Mouse (Mus musculus): ENCODE measurements at regions not wholly inside any gene's neighbourhood (a gene's known extent, or its start where the extent isn't known, plus 50 kb on each side); places are given as distances from the start of the nearest gene placed in this dataset.

- no peak for ATAC-seq (ENCODE audit: low read depth)
- 93% methylated on average over 7 of the region's 7 CpGs for WGBS
- Histone ChIP-seq H3K27ac (ENCODE audit: low read depth, low read length) (no peak overlapping the region), H3K9me3 (ENCODE audit: control insufficient read depth, low read length) (no peaks in the 10 kb centered on the region), H3K4me1 (ENCODE audit: control insufficient read depth, insufficient read depth, low read length) (no peaks in the 10 kb centered on the region), H3K9ac (replicated peaks; ENCODE audit: low read depth, low read length) (no peak overlapping the region), H3K4me2 (ENCODE audit: low read depth, low read length) (no peak overlapping the region), H3K36me3 (ENCODE audit: control insufficient read depth, insufficient read depth, low read length) (no peaks in the 10 kb centered on the region), H3K27me3 (ENCODE audit: control insufficient read depth, insufficient read depth, low read length) (no peaks in the 10 kb centered on the region), H3K4me3 (ENCODE audit: low read depth, low read length) (no peak overlapping the region)
Measured at GRCm38 (mm10) chr8:116071497-116071896, 363.9 kb upstream of the Maf start.

GRCm38 (mm10) chr8:116069538-116069937 is 361.9 kb upstream of the Maf start:
- 88% methylated on average over 3 of the region's 3 CpGs for WGBS

GRCm38 (mm10) chr8:116067978-116068375 is 360.4 kb upstream of the Maf start:
- no peak overlapping the region for H3K4me2 ChIP-seq (ENCODE audit: low read depth, low read length)
- H3K9me3 ChIP-seq (ENCODE audit: control insufficient read depth, low read length): no peaks in the 10 kb centered on the region
- H3K4me1 ChIP-seq (ENCODE audit: control insufficient read depth, insufficient read depth, low read length): no peaks in the 10 kb centered on the region
- H3K27ac ChIP-seq (ENCODE audit: low read depth, low read length): no peak overlapping the region
- H3K27me3 ChIP-seq (ENCODE audit: control insufficient read depth, insufficient read depth, low read length): no peaks in the 10 kb centered on the region
- no peak for ATAC-seq (ENCODE audit: low read depth)
- whole genome bisulfite sequencing: 91% methylated on average over 5 of the region's 5 CpGs
- H3K36me3 ChIP-seq (ENCODE audit: control insufficient read depth, insufficient read depth, low read length): no peaks in the 10 kb centered on the region
- no peak overlapping the region for H3K4me3 ChIP-seq (ENCODE audit: low read depth, low read length)
- H3K9ac ChIP-seq (replicated peaks; ENCODE audit: low read depth, low read length): no peak overlapping the region

More at GRCm38 (mm10) chr8:116069538-116069937, 361.9 kb upstream of the Maf start:
- H3K27me3 ChIP-seq (ENCODE audit: control insufficient read depth, insufficient read depth, low read length): no peaks in the 10 kb centered on the region
- H3K9ac ChIP-seq (replicated peaks; ENCODE audit: low read depth, low read length): no peak overlapping the region
- no peak overlapping the region for H3K27ac ChIP-seq (ENCODE audit: low read depth, low read length)
- no peak for ATAC-seq (ENCODE audit: low read depth)
- H3K36me3 ChIP-seq (ENCODE audit: control insufficient read depth, insufficient read depth, low read length): no peaks in the 10 kb centered on the region
- no peak overlapping the region for H3K4me3 ChIP-seq (ENCODE audit: low read depth, low read length)
- no peaks in the 10 kb centered on the region for H3K4me1 ChIP-seq (ENCODE audit: control insufficient read depth, insufficient read depth, low read length)
- no peak overlapping the region for H3K4me2 ChIP-seq (ENCODE audit: low read depth, low read length)
- no peaks in the 10 kb centered on the region for H3K9me3 ChIP-seq (ENCODE audit: control insufficient read depth, low read length)

DNA sequence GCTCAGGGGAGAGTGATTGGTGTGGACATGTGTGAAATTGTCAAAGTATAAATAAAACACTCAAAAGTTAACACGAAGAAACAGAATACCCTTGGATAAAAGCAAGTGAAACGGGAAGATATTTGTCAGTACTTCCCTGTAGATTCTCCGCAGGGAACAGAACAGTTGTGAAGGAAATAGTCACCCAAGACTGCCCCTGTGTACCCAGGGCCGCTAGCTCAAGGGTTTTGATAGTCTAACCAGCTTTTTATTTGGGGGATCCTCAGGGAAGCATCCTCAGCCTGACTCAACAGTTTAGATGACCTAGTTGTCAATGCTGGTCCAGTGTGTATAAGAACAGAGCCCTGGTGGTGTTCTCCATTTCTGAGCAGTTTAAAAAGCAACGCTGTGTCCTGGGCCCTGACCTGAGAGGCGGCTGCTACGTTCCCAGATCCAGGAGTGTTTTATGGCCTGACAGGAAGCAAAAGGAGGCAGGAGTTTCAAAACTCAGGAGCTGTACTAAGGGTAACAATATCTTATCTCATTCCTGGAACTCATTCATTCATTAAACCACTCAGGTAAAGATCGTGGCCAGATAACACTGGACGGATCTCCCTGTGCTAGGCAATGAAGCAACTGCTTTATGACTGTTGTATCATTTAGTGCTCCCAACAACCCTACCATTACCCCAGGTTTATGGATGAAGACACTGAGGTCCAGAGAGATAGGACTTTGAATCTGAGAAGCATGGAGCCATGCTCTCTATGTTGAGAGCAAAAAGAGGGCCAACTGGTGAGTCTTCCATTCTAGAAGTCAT is 359.8 kb upstream of the Maf start:
- H3K4me1 ChIP-seq (ENCODE audit: control insufficient read depth, insufficient read depth, low read length): no peaks in the 10 kb centered on the region
- H3K4me3 ChIP-seq (ENCODE audit: low read depth, low read length): no peak overlapping the region
- no peak overlapping the region for H3K27ac ChIP-seq (ENCODE audit: low read depth, low read length)
- no peaks in the 10 kb centered on the region for H3K27me3 ChIP-seq (ENCODE audit: control insufficient read depth, insufficient read depth, low read length)
- ATAC-seq (ENCODE audit: low read depth): no peak
- no peaks in the 10 kb centered on the region for H3K36me3 ChIP-seq (ENCODE audit: control insufficient read depth, insufficient read depth, low read length)
- WGBS: 73% methylated on average over 9 of the region's 9 CpGs
- no peaks in the 10 kb centered on the region for H3K9me3 ChIP-seq (ENCODE audit: control insufficient read depth, low read length)
- H3K4me2 ChIP-seq (ENCODE audit: low read depth, low read length): no peak overlapping the region
- no peak overlapping the region for H3K9ac ChIP-seq (replicated peaks; ENCODE audit: low read depth, low read length)

GRCm38 (mm10) chr8:116065871-116066270 is 358.3 kb upstream of the Maf start:
- H3K36me3 ChIP-seq (ENCODE audit: control insufficient read depth, insufficient read depth, low read length): no peaks in the 10 kb centered on the region
- H3K9ac ChIP-seq (replicated peaks; ENCODE audit: low read depth, low read length): no peak overlapping the region
- no peaks in the 10 kb centered on the region for H3K4me1 ChIP-seq (ENCODE audit: control insufficient read depth, insufficient read depth, low read length)
- H3K27me3 ChIP-seq (ENCODE audit: control insufficient read depth, insufficient read depth, low read length): no peaks in the 10 kb centered on the region
- H3K4me2 ChIP-seq (ENCODE audit: low read depth, low read length): no peak overlapping the region
- WGBS: 81% methylated on average over 7 of the region's 7 CpGs
- H3K27ac ChIP-seq (ENCODE audit: low read depth, low read length): no peak overlapping the region
- no peaks in the 10 kb centered on the region for H3K9me3 ChIP-seq (ENCODE audit: control insufficient read depth, low read length)
- no peak for ATAC-seq (ENCODE audit: low read depth)
- no peak overlapping the region for H3K4me3 ChIP-seq (ENCODE audit: low read depth, low read length)

- Histone ChIP-seq H3K4me3 (ENCODE audit: low read depth, low read length) (no peak overlapping the region), H3K4me2 (ENCODE audit: low read depth, low read length) (no peak overlapping the region), H3K4me1 (ENCODE audit: control insufficient read depth, insufficient read depth, low read length) (no peaks in the 10 kb centered on the region), H3K27ac (ENCODE audit: low read depth, low read length) (no peak overlapping the region), H3K36me3 (ENCODE audit: control insufficient read depth, insufficient read depth, low read length) (no peaks in the 10 kb centered on the region), H3K27me3 (ENCODE audit: control insufficient read depth, insufficient read depth, low read length) (no peaks in the 10 kb centered on the region), H3K9ac (replicated peaks; ENCODE audit: low read depth, low read length) (no peak overlapping the region), H3K9me3 (ENCODE audit: control insufficient read depth, low read length) (no peaks in the 10 kb centered on the region)
- WGBS: 92% methylated on average over 7 of the region's 7 CpGs
- ATAC-seq (ENCODE audit: low read depth): no peak
Measured at GRCm38 (mm10) chr8:116065327-116065726, 357.7 kb upstream of the Maf start.

GRCm38 (mm10) chr8:116064562-116064961 is 357.0 kb upstream of the Maf start:
- WGBS: 87% methylated on average over 11 of the region's 11 CpGs

DNA sequence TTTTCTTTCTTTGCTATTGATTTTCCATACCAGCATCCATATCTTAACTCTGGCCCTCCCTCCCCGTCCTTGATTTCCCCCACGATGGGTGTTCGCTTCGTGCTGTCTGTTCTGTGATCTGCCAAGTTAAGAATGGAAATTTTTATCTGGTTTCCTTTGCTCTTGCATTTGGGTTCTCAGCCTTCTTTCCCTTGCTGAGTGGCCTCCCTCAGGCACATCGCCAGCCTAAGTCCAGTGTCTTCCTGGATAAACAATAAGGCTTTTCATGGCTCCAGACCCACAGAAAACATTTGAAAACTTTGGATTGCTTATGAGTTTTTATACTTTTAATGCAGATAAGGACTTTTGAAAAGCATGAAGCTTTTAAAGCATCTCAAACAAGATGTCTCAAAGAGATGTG is 355.9 kb upstream of the Maf start:
- H3K4me2 ChIP-seq (ENCODE audit: low read depth, low read length): no peak overlapping the region
- H3K27ac ChIP-seq (ENCODE audit: low read depth, low read length): no peak overlapping the region
- ATAC-seq (ENCODE audit: low read depth): no peak
- no peaks in the 10 kb centered on the region for H3K4me1 ChIP-seq (ENCODE audit: control insufficient read depth, insufficient read depth, low read length)
- H3K27me3 ChIP-seq (ENCODE audit: control insufficient read depth, insufficient read depth, low read length): no peaks in the 10 kb centered on the region
- no peaks in the 10 kb centered on the region for H3K36me3 ChIP-seq (ENCODE audit: control insufficient read depth, insufficient read depth, low read length)
- H3K4me3 ChIP-seq (ENCODE audit: low read depth, low read length): no peak overlapping the region
- H3K9me3 ChIP-seq (ENCODE audit: control insufficient read depth, low read length): no peaks in the 10 kb centered on the region
- no peak overlapping the region for H3K9ac ChIP-seq (replicated peaks; ENCODE audit: low read depth, low read length)
- 90% methylated on average over 5 of the region's 5 CpGs for WGBS

More at GRCm38 (mm10) chr8:116064562-116064961, 357.0 kb upstream of the Maf start:
- no peaks in the 10 kb centered on the region for H3K4me1 ChIP-seq (ENCODE audit: control insufficient read depth, insufficient read depth, low read length)
- H3K9ac ChIP-seq (replicated peaks; ENCODE audit: low read depth, low read length): no peak overlapping the region
- no peaks in the 10 kb centered on the region for H3K36me3 ChIP-seq (ENCODE audit: control insufficient read depth, insufficient read depth, low read length)
- no peak for ATAC-seq (ENCODE audit: low read depth)
- H3K4me3 ChIP-seq (ENCODE audit: low read depth, low read length): no peak overlapping the region
- H3K27me3 ChIP-seq (ENCODE audit: control insufficient read depth, insufficient read depth, low read length): no peaks in the 10 kb centered on the region
- H3K27ac ChIP-seq (ENCODE audit: low read depth, low read length): no peak overlapping the region
- H3K4me2 ChIP-seq (ENCODE audit: low read depth, low read length): no peak overlapping the region
- no peaks in the 10 kb centered on the region for H3K9me3 ChIP-seq (ENCODE audit: control insufficient read depth, low read length)

- Histone ChIP-seq H3K9me3 (ENCODE audit: control insufficient read depth, low read length) (no peaks in the 10 kb centered on the region), H3K9ac (replicated peaks; ENCODE audit: low read depth, low read length) (no peak overlapping the region), H3K36me3 (ENCODE audit: control insufficient read depth, insufficient read depth, low read length) (no peaks in the 10 kb centered on the region), H3K4me3 (ENCODE audit: low read depth, low read length) (no peak overlapping the region), H3K27me3 (ENCODE audit: control insufficient read depth, insufficient read depth, low read length) (no peaks in the 10 kb centered on the region), H3K4me1 (ENCODE audit: control insufficient read depth, insufficient read depth, low read length) (no peaks in the 10 kb centered on the region), H3K4me2 (ENCODE audit: low read depth, low read length) (no peak overlapping the region), H3K27ac (ENCODE audit: low read depth, low read length) (no peak overlapping the region)
- 11% methylated on average over 7 of the region's 7 CpGs for WGBS
- ATAC-seq (ENCODE audit: low read depth): peak; percentile 56; the same call in 1 of the 2 replicates
Measured at GRCm38 (mm10) chr8:116053483-116053882, 345.9 kb upstream of the Maf start.
